Mouse (Mus musculus): Measurements from ENCODE around the gene Aars. TPM values are rescaled to one million over a fixed set of nuclear protein-coding genes. Genes with fewer than 3 reads are reported as not detected.
"Not testable (repeated sequence)": the region's sequence is repeated elsewhere in the genome, so short reads cannot be mapped to it uniquely, and the experiment has no call there.

The Aars gene
- polyA plus RNA-seq, 1 experiment: 76.9 TPM

GRCm38 (mm10) chr8:111079861-111080271, 46.9 kb downstream of the Aars start:
- TF ChIP-seq POLR2A (IDR thresholded peaks at IDR 0.05; ENCODE audit: borderline replicate concordance, extremely low read depth, insufficient read depth, insufficient read length, poor library complexity, severe bottlenecking): no peak
- TF ChIP-seq CTCF (IDR thresholded peaks at IDR 0.05; ENCODE audit: borderline replicate concordance, extremely low read depth, insufficient read depth, insufficient read length): peak; percentile 28; the same call in 1 of the 2 replicates
- peak; percentile 13 for DNase-seq (ENCODE audit: low read depth)

- TF ChIP-seq CTCF (IDR thresholded peaks at IDR 0.05; ENCODE audit: borderline replicate concordance, extremely low read depth, insufficient read depth, insufficient read length): no peak
- TF ChIP-seq POLR2A (IDR thresholded peaks at IDR 0.05; ENCODE audit: borderline replicate concordance, extremely low read depth, insufficient read depth, insufficient read length, poor library complexity, severe bottlenecking): no peak
- DNase-seq (ENCODE audit: low read depth): peak; percentile 38
These were observed 48.8 kb downstream of the Aars start for GRCm38 (mm10) chr8:111081580-111082258.

GRCm38 (mm10) chr8:111083936-111084335, 51.0 kb downstream of the Aars start:
- DNase-seq (ENCODE audit: low read depth): not testable (repeated sequence)

GRCm38 (mm10) chr8:111090126-111090525, 57.2 kb downstream of the Aars start:
- TF ChIP-seq CTCF (IDR thresholded peaks at IDR 0.05; ENCODE audit: borderline replicate concordance, extremely low read depth, insufficient read depth, insufficient read length) (peak; percentile 87; the same call in 1 of the 2 replicates), POLR2A (IDR thresholded peaks at IDR 0.05; ENCODE audit: borderline replicate concordance, extremely low read depth, insufficient read depth, insufficient read length, poor library complexity, severe bottlenecking) (no peak)
- DNase-seq (ENCODE audit: low read depth): peak; percentile 89

- no peak for TF ChIP-seq CTCF (IDR thresholded peaks at IDR 0.05; ENCODE audit: borderline replicate concordance, extremely low read depth, insufficient read depth, insufficient read length)
- no peak for DNase-seq (ENCODE audit: low read depth)
These were observed 58.8 kb downstream of the Aars start for GRCm38 (mm10) chr8:111091706-111092105.

- DNase-seq (ENCODE audit: low read depth): not testable (repeated sequence)
These were observed 59.4 kb downstream of the Aars start, which contains the start of gene Clec18a for GRCm38 (mm10) chr8:111092326-111092725. Gene Clec18a, minus strand, starts transcription at chr8:111092426.

GRCm38 (mm10) chr8:111093865-111094718, 61.1 kb downstream of the Aars start, which contains the start of gene Pdpr:
Gene Pdpr, plus strand, starts transcription at chr8:111094630.
- peak; percentile 95 for DNase-seq (ENCODE audit: low read depth)
- TF ChIP-seq POLR2A (IDR thresholded peaks at IDR 0.05; ENCODE audit: borderline replicate concordance, extremely low read depth, insufficient read depth, insufficient read length, poor library complexity, severe bottlenecking): 0 out of 2 replicates have a peak, but pooled peaks have one; percentile 16
- no peak for TF ChIP-seq CTCF (IDR thresholded peaks at IDR 0.05; ENCODE audit: borderline replicate concordance, extremely low read depth, insufficient read depth, insufficient read length)

GRCm38 (mm10) chr8:111094719-111095302, 61.9 kb downstream of the Aars start:
- DNase-seq (ENCODE audit: low read depth): not testable (repeated sequence)

Other genes starting within 250 kb of the Aars start
- 3.1 and 3.9 TPM in 2 replicates for gene Il34, start 227.2 kb upstream of the Aars start, polyA plus RNA-seq (2012; rRNA removed)
- gene Cog4, start 186.5 kb upstream of the Aars start, polyA plus RNA-seq (2012; rRNA removed): 37.0 and 44.9 TPM in 2 replicates
- gene Sf3b3, start 186.4 kb upstream of the Aars start, polyA plus RNA-seq (2012; rRNA removed): 72.0 and 81.3 TPM in 2 replicates
- gene Fuk, start 130.7 kb upstream of the Aars start, polyA plus RNA-seq (2012; rRNA removed): 12.4 and 15.8 TPM in 2 replicates
- gene St3gal2, start 113.2 kb upstream of the Aars start, polyA plus RNA-seq (2012; rRNA removed): 30.1 and 39.7 TPM in 2 replicates
- 43.5 and 47.2 TPM in 2 replicates for gene Ddx19a, start 35.3 kb upstream of the Aars start, polyA plus RNA-seq (2012; rRNA removed)
- gene Ddx19b, start 1.4 kb upstream of the Aars start, polyA plus RNA-seq (2012; rRNA removed): 9.8 and 11.1 TPM in 2 replicates
- gene Exosc6, start 23.2 kb downstream of the Aars start, polyA plus RNA-seq (2012; rRNA removed): not detected in 2 replicates
- 0.32 and 0.71 TPM in 2 replicates for gene Clec18a, start 59.3 kb downstream of the Aars start, polyA plus RNA-seq (2012; rRNA removed)
- 10.9 and 14.3 TPM in 2 replicates for gene Pdpr, start 61.5 kb downstream of the Aars start, polyA plus RNA-seq (2012; rRNA removed)
- gene Glg1, start 226.1 kb downstream of the Aars start, polyA plus RNA-seq (2012; rRNA removed): 52.6 and 62.4 TPM in 2 replicates

All from brain, embryonic 14.5 days (tissue).